Mouse (Mus musculus): ENCODE results near the gene Prrc2b. TPM values are rescaled to one million over a fixed set of nuclear protein-coding genes. Genes with fewer than 3 reads are reported as not detected.

The Prrc2b gene
- polyA plus RNA-seq, 1 experiment from 2014 or later: 7.7 TPM

DNA sequence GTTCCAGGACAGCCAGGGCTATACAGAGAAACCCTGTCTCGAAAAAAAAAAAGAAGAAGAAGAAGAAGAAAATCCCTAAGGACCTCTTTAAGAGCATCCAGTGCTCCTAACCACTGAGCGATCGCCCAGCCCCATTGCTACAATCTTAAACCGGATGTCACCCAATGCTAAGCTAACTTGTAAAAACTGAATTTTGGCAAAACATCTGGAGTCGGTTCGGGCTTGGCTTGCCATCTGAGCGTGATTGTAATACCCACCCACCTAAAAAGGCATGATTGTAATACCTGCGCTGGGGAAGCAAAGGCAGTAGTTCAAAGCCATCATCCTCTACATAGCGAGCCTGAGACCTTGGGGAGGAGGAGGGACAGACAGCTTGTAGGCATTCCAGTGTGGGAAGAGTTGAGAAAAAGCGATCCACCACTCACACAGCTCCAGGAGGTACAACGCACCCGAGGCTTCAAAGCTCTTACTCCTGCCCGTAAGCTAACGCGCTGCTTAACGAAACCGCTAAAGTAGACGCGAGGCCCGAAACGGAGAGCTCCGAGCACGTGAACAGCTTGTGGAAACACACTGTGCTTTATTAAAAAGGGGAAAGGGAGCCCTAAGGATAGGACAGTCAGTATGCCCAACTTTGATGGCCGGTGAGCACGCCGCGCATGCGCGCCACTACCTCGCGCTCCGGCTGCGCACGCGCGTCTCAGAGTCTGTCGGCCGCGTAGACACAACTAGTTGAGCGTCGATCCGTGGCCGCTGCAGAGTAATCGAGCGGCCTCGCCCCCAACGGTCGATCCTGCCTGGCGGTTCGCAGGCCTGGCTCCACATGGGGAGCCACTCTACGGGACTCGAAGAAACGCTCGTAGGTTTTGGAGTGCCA lies 85.2 kb downstream of the Prrc2b start, which contains the start of gene Pomt1:
Pomt1 (plus strand) TSS at position 705 of the 874 bp plus-strand sequence.
- Histone ChIP-seq H3K9ac (peak within 1 kb of the TSS; percentile 77), H3K9me3 (replicated peaks) (no peaks in the 10 kb centered on the region), H3K4me1 (replicated peaks) (peaks cover 36% of the 10 kb centered on the region), H3K27ac (peak within 1 kb of the TSS; percentile 88), H3K4me2 (peak within 1 kb of the TSS; percentile 90), H3K36me3 (peaks cover 55% of the 10 kb centered on the region), H3K27me3 (no peaks in the 10 kb centered on the region), H3K4me3 (replicated peaks) (peak within 1 kb of the TSS; percentile 78)
- under 1% methylated on average over 54 of the region's 54 CpGs for WGBS (ENCODE audit: insufficient replicate concordance)
- ATAC-seq (ENCODE audit: low read depth) (peak; percentile 88), DNase-seq (peak; percentile 90)

DNA sequence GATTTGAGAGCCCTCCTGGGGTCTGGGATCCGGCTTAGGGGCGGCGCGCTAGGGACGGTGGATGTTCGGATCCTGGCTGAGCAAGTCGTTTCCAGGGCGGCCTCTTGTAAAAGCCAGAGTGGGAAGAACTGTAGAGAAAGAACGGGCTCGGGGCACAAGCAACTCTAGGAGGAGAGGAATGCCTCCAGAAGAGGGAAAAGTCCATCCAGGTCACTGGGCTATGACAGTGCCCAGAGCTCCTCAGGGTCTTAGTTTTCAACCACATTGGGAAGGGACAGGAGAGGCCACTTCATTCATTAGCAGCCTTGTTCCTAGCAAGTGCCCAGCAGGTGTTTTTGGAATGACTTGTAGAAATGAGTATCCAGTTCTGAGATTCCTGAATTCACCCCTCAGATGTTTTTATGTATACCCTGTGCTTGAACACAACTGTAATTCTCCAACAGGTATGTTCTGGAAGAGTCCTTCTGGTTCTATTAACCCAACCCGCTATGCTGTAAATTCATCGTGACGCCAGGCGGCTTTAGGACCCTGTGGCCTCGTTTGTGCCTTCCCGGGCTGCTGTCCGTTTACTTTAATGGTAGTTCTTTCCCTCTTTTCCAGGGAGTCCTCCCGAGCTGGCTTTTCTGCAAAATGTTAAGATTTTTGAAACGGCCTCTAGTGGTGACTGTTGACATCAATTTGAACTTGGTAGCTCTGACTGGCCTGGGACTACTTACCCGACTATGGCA lies 86.0 kb downstream of the Prrc2b start:
- ATAC-seq (ENCODE audit: low read depth): peak; percentile 43
- DNase-seq: peak; percentile 38
- Histone ChIP-seq H3K27ac (peak overlapping the region; percentile 80), H3K27me3 (no peaks in the 10 kb centered on the region), H3K4me1 (replicated peaks) (peaks cover 36% of the 10 kb centered on the region), H3K9me3 (replicated peaks) (no peaks in the 10 kb centered on the region), H3K36me3 (peaks cover 55% of the 10 kb centered on the region), H3K9ac (peak overlapping the region; percentile 77), H3K4me3 (replicated peaks) (peak overlapping the region; percentile 78), H3K4me2 (peak overlapping the region; percentile 90)
- WGBS (ENCODE audit: insufficient replicate concordance): 0% methylated on average over 20 of the region's 20 CpGs

DNA sequence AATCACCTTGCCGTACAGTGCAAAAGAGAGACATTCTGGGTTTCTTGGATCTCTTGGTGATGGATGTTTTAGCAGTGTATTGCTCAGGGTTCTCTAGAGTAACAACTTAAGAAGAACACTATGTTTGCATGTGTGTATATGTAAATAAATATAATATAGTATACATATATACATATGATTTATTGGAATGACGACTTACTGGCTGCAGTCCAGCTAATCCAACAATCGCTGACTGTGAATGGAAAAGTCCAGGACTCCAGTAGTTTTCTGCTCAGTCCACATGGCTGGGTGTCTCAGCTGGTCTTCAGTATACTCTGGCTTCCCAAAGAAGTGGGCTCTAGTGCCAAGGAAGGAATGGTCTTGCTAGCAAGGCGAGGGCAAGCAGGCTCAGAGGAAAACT lies 86.7 kb downstream of the Prrc2b start:
- 37% methylated on average over 4 of the region's 4 CpGs for WGBS (ENCODE audit: insufficient replicate concordance)
- Histone ChIP-seq H3K36me3 (peaks cover 52% of the 10 kb centered on the region), H3K9ac (peak overlapping the region; percentile 77)

DNA sequence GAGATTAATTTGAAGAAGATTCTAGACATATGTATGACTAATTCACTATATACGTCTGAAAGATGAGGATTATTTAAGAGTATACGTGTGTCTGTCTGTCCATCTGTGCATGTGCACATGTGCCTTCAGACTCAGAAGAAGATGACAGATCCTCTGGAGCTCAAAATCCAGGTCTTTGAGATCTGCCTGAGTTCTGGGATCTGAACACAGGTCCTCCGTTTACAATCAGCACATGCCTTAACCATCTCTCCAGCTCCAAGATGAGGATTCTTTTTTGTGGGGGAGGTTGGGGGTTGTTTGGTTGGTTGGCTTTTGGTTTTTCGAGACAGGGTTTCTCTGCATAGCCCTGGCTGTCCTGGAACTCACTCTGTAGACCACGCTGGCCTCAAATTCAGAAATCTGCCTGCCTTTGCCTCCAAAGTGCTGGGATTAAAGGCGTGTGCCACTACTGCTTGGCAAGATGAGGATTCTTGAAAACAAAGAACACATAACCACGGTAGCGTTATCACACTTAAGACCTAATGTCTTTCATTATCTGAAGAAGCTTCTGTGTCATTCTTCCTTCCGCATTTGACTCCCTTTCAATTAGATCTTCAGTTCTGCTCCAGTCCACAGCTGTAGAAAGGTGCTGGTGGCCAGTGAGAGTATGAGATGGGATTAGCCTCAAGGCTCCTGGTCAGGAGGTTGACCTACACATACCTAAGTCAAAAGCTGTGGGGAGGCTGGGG lies 88.0 kb downstream of the Prrc2b start:
- no peak for DNase-seq
- Histone ChIP-seq H3K27me3 (no peaks in the 10 kb centered on the region), H3K9me3 (replicated peaks) (no peaks in the 10 kb centered on the region), H3K27ac (no peak overlapping the region), H3K4me1 (replicated peaks) (peaks cover 36% of the 10 kb centered on the region), H3K36me3 (peaks cover 49% of the 10 kb centered on the region), H3K9ac (no peak overlapping the region; the same call in 1 of the 2 replicates), H3K4me3 (replicated peaks) (no peak overlapping the region), H3K4me2 (no peak overlapping the region)
- ATAC-seq (ENCODE audit: low read depth): no peak
- 67% methylated on average over 9 of the region's 9 CpGs for WGBS (ENCODE audit: insufficient replicate concordance)

More for the DNA sequence above, 86.7 kb downstream of the Prrc2b start:
- DNase-seq: no peak
- Histone ChIP-seq H3K9me3 (replicated peaks) (no peaks in the 10 kb centered on the region), H3K27ac (peak overlapping the region; percentile 80), H3K27me3 (no peaks in the 10 kb centered on the region), H3K4me1 (replicated peaks) (peaks cover 36% of the 10 kb centered on the region), H3K4me2 (peak overlapping the region; percentile 90), H3K4me3 (replicated peaks) (peak overlapping the region; percentile 78)
- ATAC-seq (ENCODE audit: low read depth): no peak

DNA sequence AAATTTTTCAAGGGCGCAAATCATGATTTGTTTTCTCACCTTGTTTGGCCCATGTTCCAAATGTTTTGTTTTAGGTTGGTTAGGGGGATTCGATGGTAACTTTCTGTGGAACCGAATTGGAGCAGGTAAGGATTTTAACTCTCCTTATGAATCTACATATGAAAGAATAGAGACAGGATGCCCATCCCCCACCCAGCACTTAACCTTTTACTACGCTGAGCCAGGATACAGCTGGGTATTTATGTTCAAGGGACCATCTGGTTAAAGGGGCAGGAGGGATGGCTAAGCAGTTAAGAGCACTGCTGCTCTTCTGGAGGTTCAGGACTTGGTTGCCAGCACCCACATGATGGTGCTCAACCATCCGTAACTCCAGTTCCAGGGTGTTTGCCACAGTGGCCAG lies 89.7 kb downstream of the Prrc2b start:
- H3K36me3 ChIP-seq: peaks cover 58% of the 10 kb centered on the region
- no peak overlapping the region for H3K4me2 ChIP-seq
- H3K9ac ChIP-seq: no peak overlapping the region
- ATAC-seq (ENCODE audit: low read depth) (no peak), DNase-seq (no peak)
- no peaks in the 10 kb centered on the region for H3K27me3 ChIP-seq
- H3K27ac ChIP-seq: no peak overlapping the region
- no peak overlapping the region for H3K4me3 ChIP-seq (replicated peaks)
- no peaks in the 10 kb centered on the region for H3K9me3 ChIP-seq (replicated peaks)
- H3K4me1 ChIP-seq (replicated peaks): peaks cover 23% of the 10 kb centered on the region
- WGBS (ENCODE audit: insufficient replicate concordance): 84% methylated on average over 5 of the region's 5 CpGs

DNA sequence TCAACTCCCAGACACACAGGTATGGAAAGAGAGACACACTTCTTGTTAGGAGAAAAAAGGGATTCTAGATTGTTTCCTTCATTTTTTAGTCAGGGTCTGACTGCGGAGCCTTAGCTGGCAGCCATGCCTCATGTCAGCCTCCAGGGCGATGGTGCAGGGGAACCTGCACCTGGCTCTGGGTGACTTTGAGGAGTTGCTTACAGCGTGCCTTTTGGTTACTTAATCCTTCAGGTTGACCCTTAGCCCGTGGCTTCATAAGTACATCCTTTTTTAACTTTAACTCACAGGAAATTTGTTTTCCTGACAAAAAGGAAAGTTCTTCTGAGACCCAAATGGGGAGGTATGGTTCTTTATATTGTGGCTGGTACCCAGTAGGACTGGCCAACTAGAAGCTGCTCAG lies 92.1 kb downstream of the Prrc2b start:
- H3K4me1 ChIP-seq (replicated peaks): peaks cover 7% of the 10 kb centered on the region
- no peak overlapping the region for H3K27ac ChIP-seq
- DNase-seq (no peak), ATAC-seq (ENCODE audit: low read depth) (no peak)
- H3K9me3 ChIP-seq (replicated peaks): no peaks in the 10 kb centered on the region
- H3K4me2 ChIP-seq: no peak overlapping the region
- no peaks in the 10 kb centered on the region for H3K27me3 ChIP-seq
- 75% methylated on average over 4 of the region's 4 CpGs for WGBS (ENCODE audit: insufficient replicate concordance)
- no peak overlapping the region for H3K9ac ChIP-seq
- H3K36me3 ChIP-seq: peaks cover 81% of the 10 kb centered on the region
- H3K4me3 ChIP-seq (replicated peaks): no peak overlapping the region

DNA sequence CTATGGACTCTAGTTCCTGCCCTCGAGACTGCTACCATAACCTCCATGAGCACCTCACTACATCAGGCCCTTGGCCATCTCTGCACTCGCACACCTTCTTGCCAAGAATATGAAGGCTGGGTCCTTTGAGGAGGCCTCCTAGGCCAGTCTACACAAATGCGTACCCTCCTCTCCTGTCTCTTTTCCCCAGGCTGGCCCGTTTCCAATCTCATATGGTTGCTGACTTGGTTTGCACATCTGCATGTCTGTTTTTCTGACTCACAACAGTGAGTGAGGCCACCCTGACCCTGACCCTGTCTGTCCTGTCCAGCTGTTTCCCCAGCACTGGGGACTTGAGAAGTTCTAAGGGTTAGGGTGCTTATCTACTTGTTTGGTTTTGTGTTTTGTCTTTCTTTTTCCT lies 95.9 kb downstream of the Prrc2b start:
- Histone ChIP-seq H3K27ac (no peak overlapping the region), H3K9me3 (replicated peaks) (no peaks in the 10 kb centered on the region), H3K4me3 (replicated peaks) (no peak overlapping the region), H3K9ac (no peak overlapping the region), H3K4me2 (no peak overlapping the region), H3K4me1 (replicated peaks) (no peaks in the 10 kb centered on the region), H3K36me3 (peaks cover 92% of the 10 kb centered on the region), H3K27me3 (no peaks in the 10 kb centered on the region)
- ATAC-seq (ENCODE audit: low read depth) (no peak), DNase-seq (no peak)
- 68% methylated on average over 4 of the region's 4 CpGs for WGBS (ENCODE audit: insufficient replicate concordance)

DNA sequence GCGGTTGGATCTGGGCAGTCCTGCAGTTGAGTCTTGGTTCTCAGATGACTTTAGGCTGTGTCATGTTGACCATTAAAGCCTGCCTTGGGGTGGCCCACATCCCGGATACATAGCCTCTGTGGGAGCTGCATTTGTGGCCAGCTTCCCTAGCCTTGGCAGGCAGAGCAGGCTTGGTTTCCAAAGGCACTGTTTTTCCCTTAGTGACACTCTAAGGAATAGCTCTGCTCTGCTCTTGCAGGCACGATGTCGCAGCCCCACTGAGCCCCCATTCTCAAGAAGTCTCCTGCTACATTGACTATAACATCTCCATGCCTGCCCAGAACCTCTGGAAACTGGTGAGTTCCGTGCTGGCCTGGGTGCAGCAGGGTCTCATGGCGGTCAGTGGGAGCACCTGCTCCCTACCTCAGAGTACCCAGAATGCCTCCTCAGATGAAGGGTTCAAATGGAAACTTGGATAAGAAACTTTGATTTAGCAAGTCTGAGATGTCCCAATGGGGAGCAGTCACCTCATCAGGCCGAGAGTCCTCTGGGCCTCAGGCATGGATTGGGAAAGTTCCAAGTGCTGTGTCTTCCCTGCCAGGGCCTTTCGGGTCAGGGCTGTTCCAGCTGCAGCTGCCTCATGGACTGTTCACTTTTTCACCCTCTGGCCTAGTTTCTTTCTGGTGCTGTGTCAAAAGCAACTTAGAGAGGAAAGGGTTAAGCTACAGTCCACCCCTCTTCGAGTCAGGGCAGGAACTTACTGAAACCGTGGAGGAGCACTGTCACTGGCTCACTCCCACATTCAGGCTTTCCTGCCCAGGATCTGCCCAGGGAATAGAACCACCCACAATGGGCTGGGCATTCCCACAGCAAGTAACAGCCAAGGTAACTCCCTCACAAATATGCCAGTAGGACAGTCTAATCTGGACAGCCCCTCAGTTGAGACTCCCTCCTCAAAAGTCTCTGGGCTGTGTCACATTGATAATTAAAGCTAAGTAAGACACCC lies 97.8 kb downstream of the Prrc2b start:
- DNase-seq: no peak
- no peak overlapping the region for H3K4me3 ChIP-seq (replicated peaks)
- no peak overlapping the region for H3K9ac ChIP-seq
- 71% methylated on average over 10 of the region's 10 CpGs for WGBS (ENCODE audit: insufficient replicate concordance)
- ATAC-seq (ENCODE audit: low read depth): no peak
- H3K9me3 ChIP-seq (replicated peaks): no peaks in the 10 kb centered on the region
- H3K27me3 ChIP-seq: no peaks in the 10 kb centered on the region
- no peaks in the 10 kb centered on the region for H3K4me1 ChIP-seq (replicated peaks)
- H3K4me2 ChIP-seq: no peak overlapping the region
- H3K36me3 ChIP-seq: peaks cover 98% of the 10 kb centered on the region
- no peak overlapping the region for H3K27ac ChIP-seq

DNA sequence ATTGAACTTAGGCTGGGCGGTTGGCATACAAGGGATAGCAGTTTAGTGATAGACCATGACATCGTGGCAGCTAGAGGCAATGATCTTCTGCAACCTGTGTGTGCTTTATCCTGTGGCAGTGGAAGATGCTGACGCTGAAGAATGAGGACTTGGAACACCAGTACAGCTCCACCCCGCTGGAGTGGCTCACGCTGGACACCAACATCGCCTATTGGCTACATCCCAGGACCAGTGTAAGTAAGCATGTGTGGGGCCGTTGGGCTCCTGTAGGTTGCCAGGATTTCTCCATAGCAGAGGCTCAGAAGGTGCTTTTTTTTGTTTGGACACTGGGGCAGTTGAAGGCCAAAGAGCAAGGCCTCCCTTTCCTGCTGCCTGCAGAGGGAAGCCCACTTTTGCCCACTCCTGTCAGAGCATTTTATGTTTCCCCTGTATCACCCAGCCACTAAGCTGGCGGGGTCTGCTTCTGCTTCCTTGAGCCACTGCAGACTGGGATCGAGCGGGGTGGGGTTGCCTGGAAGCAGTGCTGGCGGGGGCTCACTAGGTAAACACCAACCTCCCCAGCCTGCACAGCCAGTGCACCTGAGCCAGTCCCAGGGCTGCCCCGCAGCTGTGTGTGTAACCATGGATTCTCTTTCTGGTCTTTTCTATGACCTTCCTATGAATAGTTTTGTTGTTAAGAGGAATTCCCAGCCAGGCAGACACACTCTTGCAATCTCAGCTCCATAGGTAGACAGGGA lies 101.1 kb downstream of the Prrc2b start:
- DNase-seq (no peak), ATAC-seq (ENCODE audit: low read depth) (no peak)
- Histone ChIP-seq H3K4me2 (no peak overlapping the region), H3K27ac (no peak overlapping the region), H3K9ac (no peak overlapping the region), H3K9me3 (replicated peaks) (no peaks in the 10 kb centered on the region), H3K36me3 (peaks cover 92% of the 10 kb centered on the region), H3K4me1 (replicated peaks) (no peaks in the 10 kb centered on the region), H3K27me3 (no peaks in the 10 kb centered on the region), H3K4me3 (replicated peaks) (no peak overlapping the region)
- 80% methylated on average over 12 of the region's 12 CpGs for WGBS (ENCODE audit: insufficient replicate concordance)

DNA sequence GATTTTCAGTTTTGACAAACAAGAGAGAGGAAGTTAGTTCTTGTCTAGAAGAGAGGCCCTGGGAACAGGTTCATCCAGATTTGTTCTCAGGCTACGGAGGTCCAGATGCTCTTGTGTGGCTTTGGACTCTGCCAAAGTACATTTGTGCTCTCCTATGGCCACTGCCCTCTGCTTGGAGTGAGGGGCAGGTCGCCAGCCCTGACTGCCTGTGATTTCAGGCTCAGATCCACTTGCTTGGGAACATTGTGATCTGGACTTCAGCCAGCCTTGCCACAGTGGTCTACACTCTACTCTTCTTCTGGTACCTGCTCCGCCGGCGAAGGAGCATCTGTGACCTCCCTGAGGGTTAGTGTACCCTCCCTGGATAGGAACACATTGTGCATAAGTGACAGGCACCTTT lies 101.8 kb downstream of the Prrc2b start:
- H3K27me3 ChIP-seq: no peaks in the 10 kb centered on the region
- H3K4me3 ChIP-seq (replicated peaks): no peak overlapping the region
- H3K9ac ChIP-seq: no peak overlapping the region
- DNase-seq (no peak), ATAC-seq (ENCODE audit: low read depth) (no peak)
- no peaks in the 10 kb centered on the region for H3K9me3 ChIP-seq (replicated peaks)
- 81% methylated on average over 5 of the region's 5 CpGs for WGBS (ENCODE audit: insufficient replicate concordance)
- H3K27ac ChIP-seq: no peak overlapping the region
- peaks cover 92% of the 10 kb centered on the region for H3K36me3 ChIP-seq
- H3K4me2 ChIP-seq: no peak overlapping the region
- H3K4me1 ChIP-seq (replicated peaks): no peaks in the 10 kb centered on the region

Data from liver, embryonic 13.5 days (tissue).